ENCODE assay signal across 8 mouse cellular contexts in genomic region chr15:84613536-84614527, GRCm38 (mm10). TPM values are rescaled to one million over a fixed set of nuclear protein-coding genes. Genes with fewer than 3 reads are reported as not detected.
DNase-seq lines count a peak whose midpoint lies in the region; ATAC-seq lines count a peak whose summit lies in the region.

No protein-coding gene starts in this region.

- intact Hi-C loops in gastrocnemius, postnatal 36 days (cut with DNase I), result loop anchor here (2.0 to 5.0 kb wide), 5 partner anchors 79 to 403 kb away; partner anchors contain the start of gene Shisal1
- intact Hi-C loops in left cerebral cortex, postnatal 10 days (cut with DNase I), result loop anchor here (2.0 kb wide), 1 partner anchor 353 kb away; no protein-coding TSS in a partner anchor

- H3K9ac ChIP-seq in intestine, embryonic 15.5 days, result no peak overlapping the region

- ATAC-seq in intestine, embryonic 15.5 days, result peak; percentile 60

- no peaks in the 10 kb centered on the region for H3K36me3 ChIP-seq in intestine, embryonic 15.5 days

- 0 out of 2 replicates have a peak, but pooled peaks cover 7% of the 10 kb centered on the region for H3K4me1 ChIP-seq in intestine, embryonic 15.5 days (replicated peaks)

- H3K4me2 ChIP-seq in intestine, embryonic 15.5 days (replicated peaks), result no peak overlapping the region

- H3K4me3 ChIP-seq in intestine, embryonic 15.5 days (replicated peaks), result no peak overlapping the region

- no peak overlapping the region for H3K27ac ChIP-seq in intestine, embryonic 15.5 days

- H3K27me3 ChIP-seq in intestine, embryonic 15.5 days (replicated peaks), result 0 out of 2 replicates have a peak, but pooled peaks cover 2% of the 10 kb centered on the region

- H3K9me3 ChIP-seq in intestine, embryonic 15.5 days, result no peaks in the 10 kb centered on the region

- 53% methylated on average over 17 of the region's 17 CpGs for WGBS in intestine, embryonic 15.5 days

- peak; percentile 89 for DNase-seq in adrenal gland, adult 2 months
- peak; percentile 84 for DNase-seq in embryo, embryonic 11 days
- peak; percentile 85 to 92 for DNase-seq in gastrocnemius, postnatal 36 days
- DNase-seq in left cerebral cortex, postnatal 10 days (ENCODE audit: extremely low spot score in 1 of 2, low spot score in 2 of 2), result peak; percentile 87 to 91
- DNase-seq in mesoderm, embryonic 11.5 days (ENCODE audit: low read depth, low spot score), result peak; percentile 88
- DNase-seq in right cerebral cortex, postnatal 14 days, result peak; percentile 93
- DNase-seq in urinary bladder, postnatal 25 days (ENCODE audit: low spot score), result peak; percentile 95

RNA-seq across cellular contexts. Expression of gene Prr5, which starts 55.6 kb away (rescaled TPM):
- 1 to 10 TPM; 7.0 to 9.4 TPM for total RNA-seq in adrenal gland, adult 2 months (2021)
- 15.7 and 26.7 TPM in 2 replicates for polyA plus RNA-seq in adrenal gland, adult 2 months (2012; rRNA removed)
- total RNA-seq in gastrocnemius, postnatal 36 days (2021), result 1 to 10 TPM; 3.4 to 3.5 TPM
- polyA plus RNA-seq in intestine, embryonic 15.5 days (2015; fragmentation: Nextera tagmentation; extraction: Ambion mirVana), result 65.4 and 71.3 TPM in 2 replicates
- total RNA-seq in left cerebral cortex, postnatal 10 days (2021), result 10 to 100 TPM; 11.4 to 16.3 TPM

RNA-seq across cellular contexts. Expression of gene Rtl6, which starts 56.2 kb away (rescaled TPM):
- total RNA-seq in adrenal gland, adult 2 months (2021), result 1 to 10 TPM; 3.9 to 8.9 TPM
- 9.1 and 10.1 TPM in 2 replicates for polyA plus RNA-seq in adrenal gland, adult 2 months (2012; rRNA removed)
- 1 to 10 TPM; 3.1 to 3.4 TPM for total RNA-seq in gastrocnemius, postnatal 36 days (2021)
- polyA plus RNA-seq in intestine, embryonic 15.5 days (2015; fragmentation: Nextera tagmentation; extraction: Ambion mirVana), result 10.1 and 10.3 TPM in 2 replicates
- 10 to 100 TPM; 66.8 to 67.4 TPM for total RNA-seq in left cerebral cortex, postnatal 10 days (2021)

Comparison
In these comparisons a context has a peak if more than half of its experiments do, and no peak if none do; other contexts are left out.
1. RNA of gene Rtl6, which starts 56.2 kb away (total RNA-seq): 66.8 to 67.4 TPM in left cerebral cortex, postnatal 10 days; 3.9 to 8.9 TPM in adrenal gland, adult 2 months and 3.1 to 3.4 TPM in gastrocnemius, postnatal 36 days; every median in the first group is over 4 times any median in the second.
2. Peak in every context shown above with its lines, with median percentiles within 50 percentile points of each other: DNase-seq.